Mouse (Mus musculus): ENCODE measurements around the gene Tmem82. TPM values are rescaled to one million over a fixed set of nuclear protein-coding genes. Genes with fewer than 3 reads are reported as not detected.
A peak's percentile ranks its signal among the peaks of the same experiment; 100 is the strongest.

Gene Tmem82
- polyA plus RNA-seq, 1 experiment from 2014 or later: 2.7 TPM

- no peaks in the 10 kb centered on the region for H3K27me3 ChIP-seq
- no peak overlapping the region for H3K27ac ChIP-seq
- peaks cover 90% of the 10 kb centered on the region for H3K36me3 ChIP-seq
- WGBS: 82% methylated on average over 9 of the region's 9 CpGs
- no peak for ATAC-seq (replicated peaks; ENCODE audit: low FRiP score)
- no peak overlapping the region for H3K4me2 ChIP-seq
- H3K9ac ChIP-seq: no peak overlapping the region
- H3K4me1 ChIP-seq: no peaks in the 10 kb centered on the region; the same call in 1 of the 2 replicates
- no peak overlapping the region for H3K4me3 ChIP-seq (replicated peaks)
- no peaks in the 10 kb centered on the region for H3K9me3 ChIP-seq (replicated peaks)
Measured at GRCm38 (mm10) chr4:141635991-141636390, 17.6 kb upstream of the Tmem82 start.

- H3K4me3 ChIP-seq (replicated peaks): no peak overlapping the region
- no peaks in the 10 kb centered on the region for H3K4me1 ChIP-seq
- H3K9ac ChIP-seq: no peak overlapping the region
- H3K27ac ChIP-seq: no peak overlapping the region
- H3K27me3 ChIP-seq: no peaks in the 10 kb centered on the region
- peaks cover 94% of the 10 kb centered on the region for H3K36me3 ChIP-seq
- no peaks in the 10 kb centered on the region for H3K9me3 ChIP-seq (replicated peaks)
- WGBS: 86% methylated on average over 21 of the region's 21 CpGs
- H3K4me2 ChIP-seq: no peak overlapping the region
- ATAC-seq (replicated peaks; ENCODE audit: low FRiP score): no peak
Measured at GRCm38 (mm10) chr4:141632111-141632873, 13.9 kb upstream of the Tmem82 start.

GRCm38 (mm10) chr4:141631250-141631649, 12.8 kb upstream of the Tmem82 start:
- Histone ChIP-seq H3K36me3 (peaks cover 94% of the 10 kb centered on the region), H3K27me3 (no peaks in the 10 kb centered on the region), H3K4me2 (no peak overlapping the region), H3K27ac (no peak overlapping the region), H3K4me3 (replicated peaks) (no peak overlapping the region), H3K4me1 (no peaks in the 10 kb centered on the region), H3K9me3 (replicated peaks) (no peaks in the 10 kb centered on the region), H3K9ac (no peak overlapping the region)
- ATAC-seq (replicated peaks; ENCODE audit: low FRiP score): no peak
- WGBS: 93% methylated on average over 20 of the region's 20 CpGs

DNA sequence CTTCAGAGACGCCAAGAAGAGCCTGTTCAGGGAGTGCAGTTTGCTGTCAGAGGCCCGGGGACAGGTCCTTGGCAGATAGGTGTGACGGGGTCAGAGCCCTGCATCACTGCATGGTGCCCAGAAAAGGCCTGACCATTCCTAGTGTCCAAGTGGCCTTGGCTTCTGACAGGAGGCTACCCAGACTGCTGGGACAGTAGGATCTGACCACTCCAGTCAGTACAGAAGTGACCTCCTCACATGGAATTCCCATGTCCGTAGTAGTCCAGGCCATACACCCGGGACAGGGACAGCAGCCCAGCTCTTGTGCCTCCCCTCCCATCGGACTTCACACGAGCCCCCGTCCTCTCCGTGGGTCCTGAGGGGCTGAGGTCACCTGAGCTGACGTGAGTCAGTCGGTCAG, 11.6 kb upstream of the Tmem82 start:
- WGBS: 91% methylated on average over 11 of the region's 11 CpGs
- Histone ChIP-seq H3K27ac (no peak overlapping the region), H3K4me2 (no peak overlapping the region), H3K36me3 (peaks cover 95% of the 10 kb centered on the region), H3K27me3 (no peaks in the 10 kb centered on the region), H3K4me3 (replicated peaks) (no peak overlapping the region), H3K9me3 (replicated peaks) (no peaks in the 10 kb centered on the region), H3K4me1 (no peaks in the 10 kb centered on the region), H3K9ac (no peak overlapping the region)
- ATAC-seq (replicated peaks; ENCODE audit: low FRiP score): no peak

DNA sequence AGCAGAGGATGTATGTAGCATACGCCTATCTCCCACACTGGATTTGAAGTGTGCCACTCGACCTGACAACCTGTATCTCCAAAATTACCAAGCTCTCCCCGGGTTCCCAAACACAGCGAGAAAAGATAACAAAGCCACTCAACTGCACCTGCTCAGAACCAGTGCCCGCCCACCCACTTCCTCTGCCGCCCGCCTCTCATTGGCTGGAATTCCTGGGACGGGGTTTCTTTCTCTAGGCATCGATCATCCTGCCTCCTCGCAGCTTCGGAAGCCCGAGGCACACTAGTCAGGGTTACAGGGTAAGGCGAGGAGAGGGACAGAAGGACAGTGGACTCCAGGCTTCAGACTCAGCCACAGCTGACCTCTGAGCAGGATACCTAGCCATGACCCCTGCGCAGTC, 10.2 kb upstream of the Tmem82 start:
- Histone ChIP-seq H3K36me3 (peaks cover 82% of the 10 kb centered on the region), H3K9ac (no peak overlapping the region), H3K27me3 (no peaks in the 10 kb centered on the region), H3K4me3 (replicated peaks) (no peak overlapping the region), H3K4me1 (peaks cover 8% of the 10 kb centered on the region), H3K27ac (no peak overlapping the region), H3K4me2 (no peak overlapping the region), H3K9me3 (replicated peaks) (no peaks in the 10 kb centered on the region)
- WGBS: 83% methylated on average over 14 of the region's 14 CpGs
- ATAC-seq (replicated peaks; ENCODE audit: low FRiP score): no peak

GRCm38 (mm10) chr4:141627502-141627901, 9.1 kb upstream of the Tmem82 start:
- Histone ChIP-seq H3K9me3 (replicated peaks) (no peaks in the 10 kb centered on the region), H3K4me3 (replicated peaks) (no peak overlapping the region), H3K4me1 (peaks cover 17% of the 10 kb centered on the region), H3K4me2 (no peak overlapping the region), H3K9ac (no peak overlapping the region), H3K27ac (no peak overlapping the region), H3K36me3 (peaks cover 72% of the 10 kb centered on the region), H3K27me3 (no peaks in the 10 kb centered on the region)
- WGBS: 87% methylated on average over 5 of the region's 5 CpGs
- no peak for ATAC-seq (replicated peaks; ENCODE audit: low FRiP score)

GRCm38 (mm10) chr4:141625774-141626550, 7.5 kb upstream of the Tmem82 start:
- H3K9me3 ChIP-seq (replicated peaks): no peaks in the 10 kb centered on the region
- ATAC-seq (replicated peaks; ENCODE audit: low FRiP score): no peak
- no peak overlapping the region for H3K4me2 ChIP-seq
- no peak overlapping the region for H3K9ac ChIP-seq
- H3K4me3 ChIP-seq (replicated peaks): no peak overlapping the region
- WGBS: 89% methylated on average over 16 of the region's 16 CpGs
- peaks cover 57% of the 10 kb centered on the region for H3K36me3 ChIP-seq
- H3K27me3 ChIP-seq: no peaks in the 10 kb centered on the region
- no peak overlapping the region for H3K27ac ChIP-seq
- peaks cover 21% of the 10 kb centered on the region for H3K4me1 ChIP-seq

GRCm38 (mm10) chr4:141624983-141625773, 6.7 kb upstream of the Tmem82 start:
- WGBS: 78% methylated on average over 19 of the region's 19 CpGs
- H3K4me2 ChIP-seq: no peak overlapping the region
- H3K9ac ChIP-seq: no peak overlapping the region
- no peak overlapping the region for H3K4me3 ChIP-seq (replicated peaks)
- no peak overlapping the region for H3K27ac ChIP-seq
- peaks cover 49% of the 10 kb centered on the region for H3K36me3 ChIP-seq
- no peaks in the 10 kb centered on the region for H3K27me3 ChIP-seq
- no peak for ATAC-seq (replicated peaks; ENCODE audit: low FRiP score)
- no peaks in the 10 kb centered on the region for H3K9me3 ChIP-seq (replicated peaks)
- peaks cover 21% of the 10 kb centered on the region for H3K4me1 ChIP-seq

DNA sequence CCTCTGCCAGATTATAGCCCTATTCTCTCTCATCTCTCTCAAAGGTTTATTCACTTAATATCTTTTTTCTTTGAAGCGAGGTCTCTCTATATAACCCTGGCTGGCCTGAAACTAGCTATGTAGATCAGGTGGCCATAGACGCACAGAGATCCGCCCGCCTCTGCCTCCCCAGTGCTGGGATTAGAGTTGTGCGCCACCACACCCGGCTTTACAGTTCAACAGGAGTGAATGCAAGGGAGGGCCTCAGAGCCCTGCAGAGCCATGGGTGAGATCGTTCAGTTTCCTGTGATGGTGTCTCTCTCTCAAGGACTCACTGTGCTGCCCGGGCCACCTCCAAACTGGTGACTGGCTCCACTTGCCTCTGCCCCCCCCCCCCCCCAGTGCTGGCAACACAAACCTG, 5.7 kb upstream of the Tmem82 start:
- H3K4me2 ChIP-seq: no peak overlapping the region
- no peak overlapping the region for H3K9ac ChIP-seq
- no peaks in the 10 kb centered on the region for H3K27me3 ChIP-seq
- no peak overlapping the region for H3K4me3 ChIP-seq (replicated peaks)
- WGBS: 88% methylated on average over 8 of the region's 8 CpGs
- H3K4me1 ChIP-seq: peaks cover 21% of the 10 kb centered on the region
- H3K9me3 ChIP-seq (replicated peaks): no peaks in the 10 kb centered on the region
- H3K27ac ChIP-seq: peak overlapping the region; percentile 27; the same call in 1 of the 2 replicates
- ATAC-seq (replicated peaks; ENCODE audit: low FRiP score): no peak
- peaks cover 39% of the 10 kb centered on the region for H3K36me3 ChIP-seq

DNA sequence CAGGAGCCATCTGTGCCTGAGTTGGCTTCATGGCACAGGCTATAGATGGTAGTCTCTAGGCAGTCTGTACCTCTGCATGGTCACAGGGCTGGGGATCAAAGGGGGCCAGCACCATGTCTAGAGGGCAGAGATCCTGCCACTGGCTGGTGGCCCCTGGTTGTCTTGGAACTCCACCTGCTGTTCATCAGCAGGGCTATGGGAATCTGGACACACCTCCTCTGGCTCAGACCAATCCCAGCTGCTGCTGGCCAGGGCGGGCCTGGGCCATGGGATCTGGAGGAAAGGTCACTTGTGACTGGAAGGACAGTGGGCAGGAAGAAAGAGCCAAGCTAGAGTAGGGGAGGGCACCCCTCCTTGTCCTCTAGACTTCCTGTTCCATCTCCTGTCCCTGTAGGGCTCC, 5.2 kb upstream of the Tmem82 start, which contains the start of gene Slc25a34:
Slc25a34 (minus strand) TSS at position 156 of the 400 bp plus-strand sequence.
- Histone ChIP-seq H3K4me1 (peaks cover 25% of the 10 kb centered on the region), H3K4me2 (no peak within 1 kb of the TSS), H3K9ac (no peak within 1 kb of the TSS), H3K27me3 (no peaks in the 10 kb centered on the region), H3K9me3 (replicated peaks) (no peaks in the 10 kb centered on the region), H3K27ac (peak within 1 kb of the TSS; percentile 27; the same call in 1 of the 2 replicates), H3K4me3 (replicated peaks) (no peak within 1 kb of the TSS), H3K36me3 (peaks cover 34% of the 10 kb centered on the region)
- peak; percentile 43 for ATAC-seq (replicated peaks; ENCODE audit: low FRiP score)
- WGBS: 29% methylated on average over 1 of the region's 1 CpGs

DNA sequence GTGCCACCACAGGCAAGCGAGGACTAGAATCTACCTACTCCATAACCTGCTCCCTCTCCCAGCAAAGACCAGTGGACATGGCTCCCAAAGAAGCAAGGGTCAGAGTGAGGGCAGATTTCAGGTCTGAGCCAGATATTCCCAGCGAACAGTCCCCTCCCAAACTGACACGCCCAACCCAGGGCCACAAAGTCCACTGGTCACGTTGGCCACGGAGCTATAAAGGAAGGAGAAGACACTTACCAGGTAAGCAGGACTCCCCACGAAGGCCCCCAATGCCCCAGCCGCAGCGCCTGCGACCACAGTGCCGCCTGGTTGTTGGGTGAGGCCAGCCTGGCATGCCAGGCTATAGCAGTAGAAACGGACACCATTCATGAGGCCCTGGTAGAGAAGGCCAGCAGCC, 4.6 kb upstream of the Tmem82 start:
- H3K9ac ChIP-seq: no peak overlapping the region
- peaks cover 28% of the 10 kb centered on the region for H3K36me3 ChIP-seq
- no peak overlapping the region for H3K4me3 ChIP-seq (replicated peaks)
- peaks cover 29% of the 10 kb centered on the region for H3K4me1 ChIP-seq
- no peak for ATAC-seq (replicated peaks; ENCODE audit: low FRiP score)
- H3K27me3 ChIP-seq: no peaks in the 10 kb centered on the region
- H3K9me3 ChIP-seq (replicated peaks): no peaks in the 10 kb centered on the region
- H3K27ac ChIP-seq: no peak overlapping the region
- WGBS: 87% methylated on average over 11 of the region's 11 CpGs
- no peak overlapping the region for H3K4me2 ChIP-seq

DNA sequence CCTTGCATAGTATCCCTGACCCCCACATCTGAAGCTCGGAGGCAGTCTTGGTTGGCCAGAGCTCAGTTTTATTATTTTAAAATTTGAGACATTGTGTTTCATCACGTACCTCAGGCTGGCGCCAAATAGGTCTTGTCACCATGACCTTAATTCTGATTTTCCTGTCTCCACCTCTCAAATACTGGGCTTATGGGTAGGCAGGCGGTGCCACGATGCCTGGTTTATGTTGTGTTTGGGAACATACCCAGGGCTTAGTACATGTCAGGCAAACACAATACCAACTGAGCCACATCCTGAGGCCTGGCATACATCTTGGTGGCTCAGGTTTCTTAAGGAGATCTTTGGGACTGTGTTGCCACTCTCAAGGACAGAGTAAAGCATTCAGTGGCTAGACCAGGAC, 4.1 kb upstream of the Tmem82 start:
- Histone ChIP-seq H3K4me1 (peaks cover 34% of the 10 kb centered on the region), H3K27me3 (no peaks in the 10 kb centered on the region), H3K27ac (no peak overlapping the region), H3K4me2 (no peak overlapping the region), H3K36me3 (peaks cover 23% of the 10 kb centered on the region), H3K9me3 (replicated peaks) (no peaks in the 10 kb centered on the region), H3K4me3 (replicated peaks) (no peak overlapping the region), H3K9ac (no peak overlapping the region)
- 63% methylated on average over 5 of the region's 5 CpGs for WGBS
- ATAC-seq (replicated peaks; ENCODE audit: low FRiP score): no peak
